Mouse (Mus musculus) spleen, adult 12 weeks (tissue): ENCODE data around the gene Nkx1-2.
A peak's percentile ranks its signal among the peaks of the same experiment; 100 is the strongest.

Experiments
- DNase-seq: peaks from one replicate; pipeline ENCODE4 v3.0.0; 2022; ENCODE audit warnings: low spot score

The Nkx1-2 gene

GRCm38 (mm10) chr7:132604720-132605119 lies 5.3 kb upstream of the Nkx1-2 start:
- DNase-seq, result no peak

DNA sequence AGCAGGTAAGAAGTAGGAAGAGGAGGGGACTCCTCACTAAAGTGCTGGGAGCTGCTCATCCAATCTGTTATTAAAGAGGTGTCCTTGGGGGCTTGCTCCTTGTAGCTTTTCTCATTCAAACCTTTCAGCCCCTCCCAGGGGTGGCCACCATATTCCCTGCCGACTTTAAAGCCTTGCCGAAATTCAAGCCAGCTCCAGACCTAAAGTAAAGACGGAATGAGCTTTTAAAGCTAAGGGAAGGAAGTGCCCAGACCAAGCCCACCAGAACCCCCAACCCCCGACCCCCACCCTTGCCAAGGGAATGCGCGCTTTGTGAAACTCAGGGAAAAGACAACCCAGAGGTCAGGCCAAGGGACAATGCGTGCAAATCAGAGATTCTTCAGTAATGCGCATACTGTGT lies 1.5 kb upstream of the Nkx1-2 start:
- no peak for DNase-seq

GRCm38 (mm10) chr7:132600026-132600425 lies 589 bp upstream of the Nkx1-2 start:
- no peak for DNase-seq

- DNase-seq, result peak; percentile 12
Observed at GRCm38 (mm10) chr7:132597251-132598041, 2.0 kb downstream of the Nkx1-2 start.

GRCm38 (mm10) chr7:132596557-132597250 lies 2.7 kb downstream of the Nkx1-2 start:
- DNase-seq, result no peak

DNA sequence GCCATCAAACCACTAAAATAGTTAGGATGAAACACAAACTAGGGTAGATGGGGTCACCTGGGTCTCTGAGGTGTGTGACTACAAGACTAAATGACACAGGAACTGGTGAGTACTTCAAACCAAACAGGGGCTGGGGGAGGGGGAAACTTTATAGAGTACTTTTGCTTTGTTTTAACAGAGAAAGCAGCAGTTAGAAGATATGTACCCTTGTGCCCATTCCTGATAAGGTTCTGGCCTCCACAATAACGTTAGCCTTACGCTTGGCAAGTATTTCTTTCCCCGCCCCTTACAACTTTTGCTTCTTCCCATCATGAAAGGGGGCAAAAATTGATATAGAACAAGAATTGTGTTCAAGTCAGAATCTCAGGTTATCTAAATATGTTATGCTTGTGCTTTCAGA lies 3.6 kb downstream of the Nkx1-2 start:
- DNase-seq, result no peak

- no peak for DNase-seq
Observed at GRCm38 (mm10) chr7:132594325-132594724, 5.1 kb downstream of the Nkx1-2 start.

DNA sequence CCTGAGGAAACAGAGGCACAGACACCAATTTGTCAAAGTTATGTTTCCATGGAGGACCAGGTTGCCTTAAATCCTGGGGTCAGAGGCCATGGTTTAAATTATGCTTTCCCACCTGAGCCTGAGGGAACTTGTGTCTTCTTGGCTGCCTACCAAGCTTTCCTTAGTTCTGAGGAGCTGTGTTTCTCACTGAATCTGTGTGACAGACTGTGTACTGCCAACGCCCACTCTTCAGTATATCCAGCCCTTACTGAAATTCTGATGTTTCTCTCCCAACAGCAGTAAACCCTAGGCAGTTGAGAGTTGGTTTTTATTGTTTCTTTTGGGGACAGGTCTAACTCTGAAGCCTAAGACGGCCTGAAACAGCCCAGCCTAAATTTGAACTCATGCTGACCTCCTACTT lies 5.7 kb downstream of the Nkx1-2 start:
- DNase-seq, result no peak

GRCm38 (mm10) chr7:132589610-132590009 lies 9.8 kb downstream of the Nkx1-2 start:
- DNase-seq, result no peak

GRCm38 (mm10) chr7:132587167-132587566 lies 12.3 kb downstream of the Nkx1-2 start:
- no peak for DNase-seq

DNA sequence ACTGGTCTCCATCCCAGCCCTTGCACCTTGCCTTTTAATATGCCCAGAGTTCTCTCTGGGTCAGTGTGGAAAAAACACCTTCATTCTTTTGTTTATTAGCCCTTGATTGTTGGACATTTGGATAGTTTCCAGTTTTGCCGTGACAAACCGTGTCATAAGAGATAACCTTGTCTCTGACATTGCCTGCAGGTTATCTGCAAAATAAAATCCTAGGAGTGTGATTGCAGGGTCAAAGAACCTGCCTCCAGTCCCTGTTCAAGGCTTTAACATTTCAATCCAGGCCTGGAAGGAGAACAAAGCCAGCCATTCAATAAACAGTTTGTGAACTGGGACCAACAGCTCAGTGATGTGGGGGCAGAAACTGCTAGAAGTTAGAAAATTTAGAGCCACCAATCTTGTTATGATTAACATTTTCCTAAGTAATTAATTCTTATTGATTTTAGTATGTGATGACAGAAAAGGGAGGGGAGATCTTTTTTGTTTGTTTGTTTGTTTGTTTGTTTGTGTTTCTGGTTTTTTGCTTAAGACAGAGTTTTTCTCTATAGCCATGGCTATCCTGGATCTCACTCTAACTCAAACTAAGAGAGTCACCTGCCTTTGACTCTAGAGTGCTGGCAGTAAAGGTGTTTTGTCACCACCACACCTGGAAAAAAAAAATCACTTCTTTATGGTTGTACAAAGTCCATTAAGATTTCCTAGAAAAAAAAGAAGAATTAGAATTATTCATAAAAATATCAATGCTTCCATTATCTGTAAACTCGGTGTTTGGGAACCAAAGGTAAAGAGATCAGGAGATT lies 13.5 kb downstream of the Nkx1-2 start:
- no peak for DNase-seq

DNA sequence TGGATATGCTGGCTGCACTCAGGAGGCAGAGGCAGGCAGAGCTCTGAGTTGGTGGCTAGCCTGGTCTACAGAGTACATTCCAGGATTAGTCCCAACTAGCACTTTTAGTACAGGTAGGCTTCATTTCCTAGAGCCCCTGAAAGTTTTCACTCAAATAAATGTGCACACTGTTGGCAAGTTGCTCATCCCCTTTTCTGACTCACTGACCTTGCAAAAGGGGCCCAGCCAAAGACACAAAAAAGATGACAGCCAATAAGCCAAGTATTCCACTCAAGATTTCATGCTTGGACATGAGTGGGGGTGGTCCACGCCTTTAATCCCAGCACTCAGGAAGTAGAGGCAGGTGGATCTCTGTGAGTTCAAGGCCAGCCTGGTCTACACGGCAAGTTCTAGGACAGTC lies 18.0 kb downstream of the Nkx1-2 start:
- no peak for DNase-seq

- no peak for DNase-seq
Observed at GRCm38 (mm10) chr7:132580511-132580910, 18.9 kb downstream of the Nkx1-2 start.

DNA sequence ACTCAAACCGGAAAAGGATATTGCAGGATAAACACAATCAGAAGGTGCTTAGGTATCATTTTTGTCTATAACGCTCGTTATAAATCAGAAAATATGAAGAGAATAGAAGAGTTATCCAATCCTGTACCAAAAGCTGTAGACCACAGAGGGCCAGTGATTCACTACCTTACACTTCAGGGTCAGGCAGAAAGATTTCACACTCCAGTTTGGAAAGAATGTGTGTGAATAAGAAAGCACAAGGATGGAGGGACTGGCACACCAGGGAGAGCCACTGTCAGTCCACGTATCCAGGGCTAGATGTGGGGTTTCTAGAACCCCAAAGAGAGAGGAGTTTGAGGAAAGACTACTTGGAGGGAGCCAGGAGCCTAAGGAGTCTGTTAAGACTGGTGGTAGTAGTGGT lies 22.5 kb downstream of the Nkx1-2 start:
- DNase-seq, result no peak

DNA sequence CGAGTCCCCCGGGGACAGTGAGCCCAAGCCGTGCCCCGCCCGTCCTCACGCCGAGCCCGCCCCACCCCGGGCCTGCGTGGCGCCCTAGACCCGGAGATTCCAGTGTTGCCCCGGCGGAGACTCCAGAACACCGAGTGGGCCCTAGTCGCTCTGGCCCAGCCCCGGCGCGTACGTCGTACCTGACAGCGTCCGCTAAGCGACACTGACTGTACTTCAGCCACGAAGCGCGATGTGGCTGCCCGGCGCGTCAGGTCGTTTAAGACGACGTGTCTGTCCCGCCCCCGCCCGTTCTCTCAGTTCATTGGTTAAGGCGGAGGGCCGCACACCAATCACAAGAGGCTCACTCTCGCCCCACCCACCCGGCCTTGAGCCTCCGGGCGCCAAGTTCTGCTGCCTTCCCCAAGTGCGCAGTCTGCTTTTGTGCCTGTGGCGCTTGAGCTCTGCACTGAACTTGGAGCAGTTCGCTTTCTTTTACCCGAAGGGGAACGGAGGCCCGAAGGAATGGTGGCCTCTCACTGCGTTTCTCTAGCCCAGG lies 23.3 kb downstream of the Nkx1-2 start, which contains the start of gene Oat:
Gene Oat (minus strand): TSS at position 283 of the 535 bp plus-strand sequence.
- peak; percentile 92 for DNase-seq

GRCm38 (mm10) chr7:132575623-132576022 lies 23.8 kb downstream of the Nkx1-2 start:
- DNase-seq, result peak; percentile 77

GRCm38 (mm10) chr7:132574646-132575045 lies 24.8 kb downstream of the Nkx1-2 start:
- DNase-seq, result no peak

DNA sequence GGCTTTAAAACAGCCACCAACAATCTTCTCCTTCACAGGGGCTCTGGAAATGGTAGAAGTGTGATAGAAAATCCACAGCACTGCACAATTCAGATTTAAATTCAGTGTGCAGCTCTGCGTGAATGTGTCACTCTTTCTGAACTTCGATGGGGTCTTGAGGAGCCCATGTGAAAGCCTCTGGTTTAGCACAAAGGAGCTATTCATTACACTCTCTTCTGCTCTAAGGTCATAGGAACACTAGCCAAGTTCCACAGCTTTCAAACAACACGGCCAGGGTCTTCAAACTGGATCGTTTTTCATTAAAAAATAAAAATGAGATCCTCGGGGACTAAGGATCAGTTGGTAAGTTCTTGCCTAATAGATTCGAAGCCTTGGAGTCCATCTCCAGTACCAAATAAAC lies 26.2 kb downstream of the Nkx1-2 start:
- no peak for DNase-seq

DNA sequence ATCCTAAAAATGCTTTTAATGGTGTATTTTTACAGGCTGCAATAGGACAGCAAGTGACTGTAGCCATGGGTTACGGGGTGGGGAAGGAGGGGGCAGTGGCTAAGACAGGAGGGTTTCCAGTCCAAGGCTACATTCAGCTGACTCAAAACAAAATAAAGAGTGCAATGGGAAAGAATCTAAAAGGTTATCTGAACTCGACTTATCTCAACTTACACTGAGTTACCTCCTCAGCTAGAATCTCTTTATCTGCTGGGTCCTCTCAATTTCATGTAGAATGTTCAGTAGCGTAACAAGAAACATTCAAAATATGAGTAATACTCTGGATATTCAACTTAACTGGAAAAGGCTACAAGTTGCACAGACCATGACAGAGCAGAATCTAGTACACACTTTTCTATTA lies 26.7 kb downstream of the Nkx1-2 start:
- no peak for DNase-seq

DNA sequence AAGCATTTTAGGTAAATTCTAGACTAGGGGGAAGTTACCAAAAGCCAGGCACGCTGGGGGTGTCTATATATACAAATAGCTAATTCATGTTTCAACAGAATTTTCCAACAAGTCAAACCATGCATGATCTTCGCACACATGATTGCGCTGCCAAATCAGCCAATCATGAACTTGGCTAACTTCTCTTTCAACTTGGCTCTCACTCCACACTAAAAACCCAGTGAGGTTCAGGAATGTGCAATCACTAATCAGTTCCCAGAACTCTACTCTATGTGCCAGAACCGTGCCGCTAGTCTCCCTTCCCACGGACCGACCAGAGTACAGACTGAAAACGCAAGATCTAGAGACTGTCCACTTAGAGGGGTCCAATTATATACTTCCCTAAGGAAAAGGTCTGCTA lies 28.0 kb downstream of the Nkx1-2 start:
- no peak for DNase-seq

GRCm38 (mm10) chr7:132570071-132570470 lies 29.4 kb downstream of the Nkx1-2 start:
- DNase-seq, result peak; percentile 19

DNA sequence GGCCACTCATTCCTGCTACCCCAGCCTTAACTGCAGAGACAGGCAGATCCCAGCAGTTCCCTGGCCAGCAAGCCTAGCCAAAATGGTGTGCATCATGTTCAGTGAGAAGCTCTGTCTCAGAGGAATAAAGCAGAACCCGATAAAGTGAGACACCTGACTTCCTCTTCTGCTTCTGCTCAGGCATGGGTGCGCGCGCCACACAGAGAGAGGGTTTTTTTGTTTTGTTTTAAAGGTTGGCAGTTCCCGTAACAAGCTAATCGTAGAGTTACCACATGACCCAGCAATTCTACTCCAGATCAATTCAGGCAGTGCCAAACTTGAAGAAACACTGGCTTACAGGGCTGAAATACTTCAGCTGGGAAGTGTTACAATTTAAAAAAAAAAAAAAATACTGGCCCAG lies 30.6 kb downstream of the Nkx1-2 start:
- peak; percentile 22 for DNase-seq
